ENCODE assay signal across 21 mouse cellular contexts in the genomic region with DNA sequence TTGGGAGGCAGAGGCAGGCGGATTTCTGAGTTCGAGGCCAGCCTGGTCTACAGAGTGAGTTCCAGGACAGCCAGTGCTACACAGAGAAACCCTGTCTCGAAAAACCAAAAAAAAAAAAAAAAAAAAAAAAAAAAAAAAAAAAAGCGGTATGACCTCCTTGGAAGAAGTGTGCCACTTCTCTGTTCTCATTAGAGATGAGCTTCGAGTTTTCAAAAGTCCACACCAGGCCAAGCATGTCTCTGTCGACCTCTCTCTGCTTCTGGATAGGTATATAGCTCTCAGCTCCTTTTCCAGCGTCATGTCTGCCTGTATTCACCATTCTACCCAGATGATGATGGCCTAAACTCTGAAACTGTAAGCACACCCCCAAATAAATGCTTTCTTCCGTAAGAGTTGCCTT. TPM values are rescaled to one million over a fixed set of nuclear protein-coding genes. Genes with fewer than 3 reads are reported as not detected.
"Had no signal": no experiment of that assay in that cellular context is flagged by ENCODE, and none has a peak within 500 bp of the region (broad histone marks: within the 10 kb centered on the region; RNA-seq: fewer than 3 reads in every experiment).

No protein-coding gene starts in this region.

RNA-seq across cellular contexts. Expression of a gene that starts 5.0 kb away (rescaled TPM):
- polyA plus RNA-seq: heart, embryonic 11.5 days; heart, embryonic 13.5 days; heart, embryonic 15.5 days; heart, postnatal 0 days; hindbrain, embryonic 11.5 days; hindbrain, embryonic 13.5 days; hindbrain, embryonic 15.5 days; intestine, embryonic 14.5 days; intestine, embryonic 16.5 days; kidney, embryonic 15.5 days; kidney, postnatal 0 days; limb, embryonic 11.5 days; limb, embryonic 13.5 days; limb, embryonic 15.5 days; liver, embryonic 11.5 days; liver, embryonic 13.5 days had no signal

RNA-seq across cellular contexts. Expression of a gene that starts 24.2 kb away (rescaled TPM):
- total RNA-seq: gastrocnemius, adult 2 months; layer of hippocampus, adult 18-20 months; layer of hippocampus, adult 8-10 months; layer of hippocampus, postnatal 14 days; layer of hippocampus, postnatal 36 days had no signal
